Mouse (Mus musculus): ENCODE results near the gene Rbks. TPM values are rescaled to one million over a fixed set of nuclear protein-coding genes. Genes with fewer than 3 reads are reported as not detected.

Gene Rbks
- polyA plus RNA-seq (2015; fragmentation: Nextera tagmentation; extraction: Ambion mirVana), result 15.4 and 16.6 TPM in 2 replicates

GRCm38 (mm10) chr5:31696971-31697643, at the start of gene Rbks:
Gene Rbks (minus strand): TSS chr5:31697627.
- WGBS, result 7% methylated on average over 18 of the region's 18 CpGs
- Histone ChIP-seq H3K27me3 (replicated peaks) (no peaks in the 10 kb centered on the region), H3K9ac (peak within 1 kb of the TSS; percentile 65), H3K36me3 (no peaks in the 10 kb centered on the region), H3K4me2 (replicated peaks) (peak within 1 kb of the TSS; percentile 73), H3K27ac (peak within 1 kb of the TSS; percentile 96), H3K4me1 (replicated peaks) (no peaks in the 10 kb centered on the region), H3K9me3 (no peaks in the 10 kb centered on the region), H3K4me3 (replicated peaks) (peak within 1 kb of the TSS; percentile 68)
- no peak for ATAC-seq

DNA sequence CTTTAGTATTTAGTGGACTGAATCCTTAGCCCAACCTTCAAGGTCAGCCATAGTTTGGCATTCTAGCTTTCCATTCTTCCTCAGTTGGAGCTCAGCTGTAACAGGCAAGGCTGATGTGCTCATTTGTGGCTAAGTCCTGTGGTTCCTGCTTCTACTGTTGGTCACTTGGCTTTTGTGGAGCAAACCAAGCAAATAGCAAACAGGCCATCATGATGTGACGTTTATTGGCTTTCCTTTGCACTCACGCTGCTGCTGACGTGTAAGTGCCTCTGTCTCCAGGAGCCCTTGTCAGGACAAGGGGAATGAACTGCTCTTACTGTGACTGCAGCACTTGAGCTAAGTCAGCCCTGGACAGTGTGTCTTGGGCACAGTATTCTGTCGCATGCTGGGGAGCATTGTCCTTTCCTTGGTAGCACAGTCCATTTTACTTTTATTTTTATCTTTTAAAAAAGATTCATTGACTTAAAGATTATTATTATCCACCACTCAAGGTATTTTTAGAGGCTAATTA, 45.1 kb upstream of the Rbks start:
- H3K4me2 ChIP-seq (replicated peaks), result no peak overlapping the region
- H3K4me3 ChIP-seq (replicated peaks), result no peak overlapping the region
- H3K27ac ChIP-seq, result no peak overlapping the region
- H3K9me3 ChIP-seq, result no peaks in the 10 kb centered on the region
- no peaks in the 10 kb centered on the region for H3K4me1 ChIP-seq (replicated peaks)
- no peak for ATAC-seq
- H3K27me3 ChIP-seq (replicated peaks), result no peaks in the 10 kb centered on the region
- H3K36me3 ChIP-seq, result no peaks in the 10 kb centered on the region
- 64% methylated on average over 4 of the region's 4 CpGs for WGBS
- H3K9ac ChIP-seq, result no peak overlapping the region

GRCm38 (mm10) chr5:31741931-31742330, 44.5 kb upstream of the Rbks start:
- Histone ChIP-seq H3K4me1 (replicated peaks) (no peaks in the 10 kb centered on the region), H3K36me3 (no peaks in the 10 kb centered on the region), H3K27ac (no peak overlapping the region), H3K4me3 (replicated peaks) (no peak overlapping the region), H3K9me3 (no peaks in the 10 kb centered on the region), H3K9ac (no peak overlapping the region), H3K4me2 (replicated peaks) (no peak overlapping the region), H3K27me3 (replicated peaks) (no peaks in the 10 kb centered on the region)
- WGBS, result 100% methylated on average over 1 of the region's 1 CpGs
- ATAC-seq, result no peak

- 31% methylated on average over 3 of the region's 3 CpGs for WGBS
- no peak overlapping the region for H3K9ac ChIP-seq
- no peak for ATAC-seq
- no peak overlapping the region for H3K4me3 ChIP-seq (replicated peaks)
- H3K27ac ChIP-seq, result no peak overlapping the region
- H3K27me3 ChIP-seq (replicated peaks), result no peaks in the 10 kb centered on the region
- no peaks in the 10 kb centered on the region for H3K36me3 ChIP-seq
- H3K4me2 ChIP-seq (replicated peaks), result no peak overlapping the region
- H3K9me3 ChIP-seq, result no peaks in the 10 kb centered on the region
- H3K4me1 ChIP-seq (replicated peaks), result no peaks in the 10 kb centered on the region
Measured at GRCm38 (mm10) chr5:31732644-31733338, 35.4 kb upstream of the Rbks start.

DNA sequence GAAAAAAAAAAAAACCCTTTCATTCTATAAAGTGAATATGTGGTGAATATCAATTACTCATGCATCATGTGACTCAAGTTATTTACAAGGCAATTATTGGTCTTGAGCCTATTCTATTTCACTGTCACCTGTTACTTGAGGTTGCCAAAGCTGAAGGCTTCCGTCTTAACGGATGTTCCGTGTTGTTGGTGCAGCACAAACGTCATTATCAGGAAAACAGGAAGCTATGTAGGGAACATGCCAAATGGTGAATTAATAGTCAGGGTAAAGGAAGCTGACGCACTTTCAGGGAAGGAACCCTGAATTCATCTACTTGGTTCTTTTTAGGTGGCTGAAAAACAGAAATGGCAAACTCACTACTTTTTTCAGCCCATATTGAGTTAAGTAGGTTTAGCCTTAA, 30.0 kb upstream of the Rbks start:
- H3K27me3 ChIP-seq (replicated peaks), result no peaks in the 10 kb centered on the region
- no peak overlapping the region for H3K4me2 ChIP-seq (replicated peaks)
- no peaks in the 10 kb centered on the region for H3K4me1 ChIP-seq (replicated peaks)
- 77% methylated on average over 5 of the region's 5 CpGs for WGBS
- no peaks in the 10 kb centered on the region for H3K9me3 ChIP-seq
- H3K36me3 ChIP-seq, result no peaks in the 10 kb centered on the region
- H3K9ac ChIP-seq, result no peak overlapping the region
- no peak overlapping the region for H3K4me3 ChIP-seq (replicated peaks)
- ATAC-seq, result no peak
- no peak overlapping the region for H3K27ac ChIP-seq

GRCm38 (mm10) chr5:31725885-31726284, 28.5 kb upstream of the Rbks start:
- Histone ChIP-seq H3K4me1 (replicated peaks) (no peaks in the 10 kb centered on the region), H3K27ac (no peak overlapping the region), H3K4me2 (replicated peaks) (no peak overlapping the region), H3K9ac (no peak overlapping the region), H3K36me3 (no peaks in the 10 kb centered on the region), H3K27me3 (replicated peaks) (no peaks in the 10 kb centered on the region), H3K9me3 (no peaks in the 10 kb centered on the region), H3K4me3 (replicated peaks) (no peak overlapping the region)
- no peak for ATAC-seq
- 78% methylated on average over 2 of the region's 2 CpGs for WGBS

- Histone ChIP-seq H3K4me2 (replicated peaks) (no peak overlapping the region), H3K27me3 (replicated peaks) (no peaks in the 10 kb centered on the region), H3K9me3 (no peaks in the 10 kb centered on the region), H3K36me3 (no peaks in the 10 kb centered on the region), H3K4me1 (replicated peaks) (no peaks in the 10 kb centered on the region), H3K4me3 (replicated peaks) (no peak overlapping the region), H3K9ac (no peak overlapping the region), H3K27ac (no peak overlapping the region)
- WGBS, result 70% methylated on average over 6 of the region's 6 CpGs
- ATAC-seq, result no peak
Measured at GRCm38 (mm10) chr5:31724519-31724918, 27.1 kb upstream of the Rbks start.

- WGBS, result 47% methylated on average over 4 of the region's 4 CpGs
- ATAC-seq, result no peak
Measured at GRCm38 (mm10) chr5:31715486-31716150, 18.2 kb upstream of the Rbks start.

GRCm38 (mm10) chr5:31713841-31714264, 16.4 kb upstream of the Rbks start:
- no peaks in the 10 kb centered on the region for H3K27me3 ChIP-seq (replicated peaks)
- 48% methylated on average over 5 of the region's 5 CpGs for WGBS
- peak; percentile 79 for ATAC-seq

More at GRCm38 (mm10) chr5:31715486-31716150, 18.2 kb upstream of the Rbks start:
- H3K4me3 ChIP-seq (replicated peaks), result no peak overlapping the region
- H3K27ac ChIP-seq, result peak overlapping the region; percentile 13; the same call in 1 of the 2 replicates
- no peak overlapping the region for H3K9ac ChIP-seq
- H3K4me1 ChIP-seq (replicated peaks), result no peaks in the 10 kb centered on the region
- H3K27me3 ChIP-seq (replicated peaks), result no peaks in the 10 kb centered on the region
- no peaks in the 10 kb centered on the region; the same call in 1 of the 2 replicates for H3K36me3 ChIP-seq
- no peak overlapping the region for H3K4me2 ChIP-seq (replicated peaks)
- no peaks in the 10 kb centered on the region for H3K9me3 ChIP-seq

GRCm38 (mm10) chr5:31713280-31713711, 15.9 kb upstream of the Rbks start:
- Histone ChIP-seq H3K27me3 (replicated peaks) (no peaks in the 10 kb centered on the region), H3K9ac (no peak overlapping the region), H3K4me2 (replicated peaks) (no peak overlapping the region), H3K4me1 (replicated peaks) (no peaks in the 10 kb centered on the region), H3K27ac (peak overlapping the region; percentile 96), H3K9me3 (no peaks in the 10 kb centered on the region), H3K36me3 (no peaks in the 10 kb centered on the region; the same call in 1 of the 2 replicates), H3K4me3 (replicated peaks) (no peak overlapping the region)
- peak; percentile 96 for ATAC-seq
- WGBS, result 61% methylated on average over 2 of the region's 2 CpGs

More at GRCm38 (mm10) chr5:31713841-31714264, 16.4 kb upstream of the Rbks start:
- Histone ChIP-seq H3K27ac (peak overlapping the region; percentile 96), H3K36me3 (no peaks in the 10 kb centered on the region; the same call in 1 of the 2 replicates), H3K4me2 (replicated peaks) (0 out of 2 replicates have a peak overlapping the region, but pooled peaks have one; percentile 19), H3K4me1 (replicated peaks) (no peaks in the 10 kb centered on the region), H3K9ac (no peak overlapping the region), H3K4me3 (replicated peaks) (no peak overlapping the region), H3K9me3 (no peaks in the 10 kb centered on the region)

DNA sequence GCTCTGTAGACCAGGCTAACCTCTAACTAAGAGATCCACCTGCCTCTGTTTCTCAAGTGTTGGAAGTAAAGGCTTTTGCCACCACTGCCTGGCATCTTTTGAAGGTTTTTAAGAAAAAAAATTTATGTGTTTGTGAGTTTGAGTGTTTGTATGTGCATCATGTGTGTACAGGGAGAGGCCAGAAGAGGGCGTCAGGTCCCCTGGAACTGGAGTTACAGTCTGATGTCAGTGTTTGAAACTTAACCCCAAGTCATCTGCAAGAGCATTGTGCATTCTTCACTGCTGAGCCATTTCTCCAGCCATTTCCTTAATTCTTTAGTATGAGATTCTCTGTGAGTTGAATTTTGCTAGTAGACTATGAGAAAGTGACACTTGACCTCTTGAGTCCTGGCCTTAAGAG, 12.0 kb upstream of the Rbks start:
- no peaks in the 10 kb centered on the region for H3K4me1 ChIP-seq (replicated peaks)
- no peak overlapping the region for H3K27ac ChIP-seq
- no peak overlapping the region for H3K4me2 ChIP-seq (replicated peaks)
- H3K36me3 ChIP-seq, result no peaks in the 10 kb centered on the region
- no peaks in the 10 kb centered on the region for H3K9me3 ChIP-seq
- H3K4me3 ChIP-seq (replicated peaks), result no peak overlapping the region
- ATAC-seq, result no peak
- no peaks in the 10 kb centered on the region for H3K27me3 ChIP-seq (replicated peaks)
- no peak overlapping the region for H3K9ac ChIP-seq
- 62% methylated on average over 1 of the region's 1 CpGs for WGBS

DNA sequence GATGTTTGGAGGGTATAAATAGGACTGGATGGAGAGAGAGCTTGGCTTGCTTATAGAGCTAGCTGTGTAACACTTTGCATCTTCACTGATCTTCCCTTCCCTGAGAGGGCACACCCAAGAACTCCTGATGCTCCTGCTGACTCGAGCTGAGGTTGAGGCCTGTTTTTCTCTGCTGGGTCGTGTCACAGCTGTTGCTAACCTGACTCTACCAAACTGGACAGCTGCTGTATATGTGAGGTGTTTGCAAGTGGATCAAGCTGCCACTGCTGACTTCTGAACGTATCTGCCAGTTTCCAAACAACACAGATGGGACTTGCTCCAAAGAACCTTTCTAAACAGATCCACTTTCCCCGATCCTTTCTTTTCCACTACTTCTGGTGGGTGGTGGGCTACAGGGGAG, 9.4 kb upstream of the Rbks start:
- Histone ChIP-seq H3K27me3 (replicated peaks) (no peaks in the 10 kb centered on the region), H3K36me3 (0 out of 2 replicates have a peak, but pooled peaks cover 2% of the 10 kb centered on the region), H3K4me1 (replicated peaks) (no peaks in the 10 kb centered on the region), H3K4me2 (replicated peaks) (no peak overlapping the region), H3K9me3 (no peaks in the 10 kb centered on the region), H3K27ac (no peak overlapping the region), H3K4me3 (replicated peaks) (no peak overlapping the region), H3K9ac (no peak overlapping the region)
- 81% methylated on average over 4 of the region's 4 CpGs for WGBS
- no peak for ATAC-seq
